Mouse (Mus musculus) kidney, adult 2 months (tissue): ENCODE data around the gene Zfp462.

Experiments
- CTCF ChIP-seq: fragments of 200-500 bp; conservative IDR thresholded peaks from 2 replicates; pipeline ENCODE4 v1.5.1; 2011; ENCODE audit warnings: low read depth, mild to moderate bottlenecking, control low read depth, low read length, moderate library complexity, mixed read lengths; ENCODE audit not compliant: insufficient read depth, insufficient read length
- POLR2A ChIP-seq: fragments of 200-500 bp; IDR thresholded peaks from one replicate; pipeline ENCODE4 v1.6.1; 2011; ENCODE audit warnings: low read depth, low read length, control low read depth

DNA sequence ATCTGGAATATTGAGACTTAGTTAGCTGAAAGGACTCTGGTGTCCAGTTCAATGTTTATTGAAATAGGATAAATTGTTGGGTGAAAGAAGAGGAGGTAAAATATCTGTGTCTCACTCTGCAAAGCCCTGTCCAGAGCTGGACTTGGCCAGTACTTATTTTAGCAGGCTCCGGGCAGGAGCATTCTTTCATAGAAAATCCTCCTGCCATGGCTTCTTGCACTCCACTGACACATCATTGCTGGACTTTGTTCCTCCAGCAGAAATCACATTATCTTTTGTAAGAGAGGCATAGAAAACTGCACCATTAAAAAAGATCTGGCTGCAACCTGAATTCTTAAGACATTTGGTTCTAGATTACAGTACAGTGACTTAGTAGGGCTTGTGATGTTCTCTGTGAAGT lies 61.2 kb downstream of the Zfp462 start:
- TF ChIP-seq CTCF: no peak
- no peak for TF ChIP-seq POLR2A
